Mouse (Mus musculus): Measurements from ENCODE around the gene N4bp1. TPM values are rescaled to one million over a fixed set of nuclear protein-coding genes. Genes with fewer than 3 reads are reported as not detected.

The N4bp1 gene
- polyA plus RNA-seq, 1 experiment from 2014 or later, result 11.9 TPM

GRCm38 (mm10) chr8:86891533-86891932, 6.5 kb upstream of the N4bp1 start:
- Histone ChIP-seq H3K27me3 (ENCODE audit: control insufficient read depth, insufficient read depth, low read length) (no peaks in the 10 kb centered on the region), H3K27ac (ENCODE audit: low read depth, low read length) (no peak overlapping the region), H3K9ac (ENCODE audit: low read depth, low read length) (no peak overlapping the region), H3K4me3 (ENCODE audit: low read depth, low read length) (no peak overlapping the region), H3K4me2 (replicated peaks; ENCODE audit: low read depth, low read length) (no peak overlapping the region), H3K36me3 (ENCODE audit: control insufficient read depth, insufficient read depth, low read length) (no peaks in the 10 kb centered on the region), H3K4me1 (replicated peaks; ENCODE audit: control insufficient read depth, insufficient read depth, low read length) (no peaks in the 10 kb centered on the region), H3K9me3 (ENCODE audit: control insufficient read depth, low read length) (no peaks in the 10 kb centered on the region)
- WGBS, result 83% methylated on average over 1 of the region's 1 CpGs
- ATAC-seq (ENCODE audit: low FRiP score) (no peak), DNase-seq (ENCODE audit: low spot score) (no peak)

- DNase-seq (ENCODE audit: low spot score) (no peak), ATAC-seq (ENCODE audit: low FRiP score) (no peak)
- H3K4me3 ChIP-seq (ENCODE audit: low read depth, low read length), result no peak overlapping the region
- H3K27me3 ChIP-seq (ENCODE audit: control insufficient read depth, insufficient read depth, low read length), result no peaks in the 10 kb centered on the region
- no peak overlapping the region for H3K4me2 ChIP-seq (replicated peaks; ENCODE audit: low read depth, low read length)
- 72% methylated on average over 11 of the region's 11 CpGs for WGBS
- H3K9ac ChIP-seq (ENCODE audit: low read depth, low read length), result no peak overlapping the region
- H3K4me1 ChIP-seq (replicated peaks; ENCODE audit: control insufficient read depth, insufficient read depth, low read length), result no peaks in the 10 kb centered on the region; the same call in 1 of the 2 replicates
- no peaks in the 10 kb centered on the region for H3K36me3 ChIP-seq (ENCODE audit: control insufficient read depth, insufficient read depth, low read length)
- no peaks in the 10 kb centered on the region for H3K9me3 ChIP-seq (ENCODE audit: control insufficient read depth, low read length)
- no peak overlapping the region for H3K27ac ChIP-seq (ENCODE audit: low read depth, low read length)
These were observed 3.2 kb upstream of the N4bp1 start for GRCm38 (mm10) chr8:86888058-86888939.

GRCm38 (mm10) chr8:86884067-86884466, 991 bp downstream of the N4bp1 start:
- H3K36me3 ChIP-seq (ENCODE audit: control insufficient read depth, insufficient read depth, low read length), result no peaks in the 10 kb centered on the region
- peak; percentile 29 for DNase-seq (ENCODE audit: low spot score)
- WGBS, result 3% methylated on average over 16 of the region's 16 CpGs
- H3K9me3 ChIP-seq (ENCODE audit: control insufficient read depth, low read length), result no peaks in the 10 kb centered on the region
- H3K9ac ChIP-seq (ENCODE audit: low read depth, low read length), result peak overlapping the region; percentile 87
- no peak for ATAC-seq (ENCODE audit: low FRiP score)
- peak overlapping the region; percentile 77 for H3K4me2 ChIP-seq (replicated peaks; ENCODE audit: low read depth, low read length)
- no peaks in the 10 kb centered on the region for H3K27me3 ChIP-seq (ENCODE audit: control insufficient read depth, insufficient read depth, low read length)
- H3K27ac ChIP-seq (ENCODE audit: low read depth, low read length), result peak overlapping the region; percentile 85; the same call in 1 of the 2 replicates
- peak overlapping the region; percentile 94 for H3K4me3 ChIP-seq (ENCODE audit: low read depth, low read length)
- H3K4me1 ChIP-seq (replicated peaks; ENCODE audit: control insufficient read depth, insufficient read depth, low read length), result peaks cover 5% of the 10 kb centered on the region; the same call in 1 of the 2 replicates

GRCm38 (mm10) chr8:86882568-86883478, 2.2 kb downstream of the N4bp1 start:
- H3K27ac ChIP-seq (ENCODE audit: low read depth, low read length), result no peak overlapping the region
- no peak overlapping the region for H3K4me2 ChIP-seq (replicated peaks; ENCODE audit: low read depth, low read length)
- no peaks in the 10 kb centered on the region for H3K27me3 ChIP-seq (ENCODE audit: control insufficient read depth, insufficient read depth, low read length)
- 69% methylated on average over 11 of the region's 11 CpGs for WGBS
- H3K4me1 ChIP-seq (replicated peaks; ENCODE audit: control insufficient read depth, insufficient read depth, low read length), result peaks cover 5% of the 10 kb centered on the region; the same call in 1 of the 2 replicates
- H3K36me3 ChIP-seq (ENCODE audit: control insufficient read depth, insufficient read depth, low read length), result no peaks in the 10 kb centered on the region
- H3K9ac ChIP-seq (ENCODE audit: low read depth, low read length), result no peak overlapping the region
- ATAC-seq (ENCODE audit: low FRiP score), result no peak
- no peak for DNase-seq (ENCODE audit: low spot score)
- no peak overlapping the region for H3K4me3 ChIP-seq (ENCODE audit: low read depth, low read length)
- no peaks in the 10 kb centered on the region for H3K9me3 ChIP-seq (ENCODE audit: control insufficient read depth, low read length)

GRCm38 (mm10) chr8:86881951-86882350, 3.1 kb downstream of the N4bp1 start:
- whole genome bisulfite sequencing, result 92% methylated on average over 9 of the region's 9 CpGs
- no peak for ATAC-seq (ENCODE audit: low FRiP score)
- DNase-seq (ENCODE audit: low spot score), result no peak
- Histone ChIP-seq H3K9ac (ENCODE audit: low read depth, low read length) (no peak overlapping the region), H3K4me1 (replicated peaks; ENCODE audit: control insufficient read depth, insufficient read depth, low read length) (peaks cover 5% of the 10 kb centered on the region; the same call in 1 of the 2 replicates), H3K27ac (ENCODE audit: low read depth, low read length) (no peak overlapping the region), H3K4me2 (replicated peaks; ENCODE audit: low read depth, low read length) (no peak overlapping the region), H3K4me3 (ENCODE audit: low read depth, low read length) (no peak overlapping the region), H3K36me3 (ENCODE audit: control insufficient read depth, insufficient read depth, low read length) (no peaks in the 10 kb centered on the region), H3K27me3 (ENCODE audit: control insufficient read depth, insufficient read depth, low read length) (no peaks in the 10 kb centered on the region), H3K9me3 (ENCODE audit: control insufficient read depth, low read length) (no peaks in the 10 kb centered on the region)

DNA sequence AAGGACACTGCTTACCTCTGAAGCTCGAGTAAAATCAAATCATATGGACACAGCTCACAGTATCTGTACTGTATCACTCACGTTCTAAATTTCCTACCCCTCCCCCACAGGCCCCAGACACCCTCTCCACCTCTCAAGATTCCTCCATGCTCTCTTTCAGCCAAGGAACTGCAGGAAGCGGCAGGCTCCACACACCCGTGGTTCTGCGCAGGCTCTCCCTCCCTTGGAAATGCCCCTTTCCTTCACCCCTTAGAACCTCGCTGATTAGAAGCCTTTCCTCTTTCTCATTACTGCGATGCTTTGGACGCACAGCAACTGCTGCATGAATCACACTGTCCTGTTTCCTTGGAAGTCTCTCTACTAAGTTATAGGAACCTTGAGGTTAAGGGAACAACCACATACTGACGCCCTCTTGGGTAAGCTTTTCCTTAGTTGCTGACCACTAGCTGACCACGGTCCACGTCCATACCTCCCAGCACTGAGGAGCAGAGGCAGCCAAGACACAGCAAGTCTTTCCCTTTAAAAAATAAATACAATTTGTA, 3.9 kb downstream of the N4bp1 start:
- no peak for ATAC-seq (ENCODE audit: low FRiP score)
- Histone ChIP-seq H3K4me2 (replicated peaks; ENCODE audit: low read depth, low read length) (no peak overlapping the region), H3K4me1 (replicated peaks; ENCODE audit: control insufficient read depth, insufficient read depth, low read length) (peaks cover 5% of the 10 kb centered on the region; the same call in 1 of the 2 replicates), H3K27ac (ENCODE audit: low read depth, low read length) (no peak overlapping the region), H3K9me3 (ENCODE audit: control insufficient read depth, low read length) (no peaks in the 10 kb centered on the region), H3K9ac (ENCODE audit: low read depth, low read length) (no peak overlapping the region), H3K27me3 (ENCODE audit: control insufficient read depth, insufficient read depth, low read length) (no peaks in the 10 kb centered on the region), H3K4me3 (ENCODE audit: low read depth, low read length) (no peak overlapping the region), H3K36me3 (ENCODE audit: control insufficient read depth, insufficient read depth, low read length) (no peaks in the 10 kb centered on the region)
- no peak for DNase-seq (ENCODE audit: low spot score)
- whole genome bisulfite sequencing, result 84% methylated on average over 11 of the region's 11 CpGs

GRCm38 (mm10) chr8:86876831-86877230, 8.2 kb downstream of the N4bp1 start:
- Histone ChIP-seq H3K27ac (ENCODE audit: low read depth, low read length) (no peak overlapping the region), H3K9me3 (ENCODE audit: control insufficient read depth, low read length) (no peaks in the 10 kb centered on the region)
- WGBS, result 96% methylated on average over 2 of the region's 2 CpGs

GRCm38 (mm10) chr8:86874055-86874454, 11.0 kb downstream of the N4bp1 start:
- 84% methylated on average over 2 of the region's 2 CpGs for WGBS
- DNase-seq (ENCODE audit: low spot score) (no peak), ATAC-seq (ENCODE audit: low FRiP score) (no peak)
- Histone ChIP-seq H3K9me3 (ENCODE audit: control insufficient read depth, low read length) (no peaks in the 10 kb centered on the region), H3K27me3 (ENCODE audit: control insufficient read depth, insufficient read depth, low read length) (no peaks in the 10 kb centered on the region), H3K27ac (ENCODE audit: low read depth, low read length) (no peak overlapping the region), H3K4me3 (ENCODE audit: low read depth, low read length) (no peak overlapping the region), H3K9ac (ENCODE audit: low read depth, low read length) (no peak overlapping the region), H3K4me1 (replicated peaks; ENCODE audit: control insufficient read depth, insufficient read depth, low read length) (no peaks in the 10 kb centered on the region), H3K36me3 (ENCODE audit: control insufficient read depth, insufficient read depth, low read length) (no peaks in the 10 kb centered on the region), H3K4me2 (replicated peaks; ENCODE audit: low read depth, low read length) (no peak overlapping the region)

More at GRCm38 (mm10) chr8:86876831-86877230, 8.2 kb downstream of the N4bp1 start:
- no peaks in the 10 kb centered on the region for H3K27me3 ChIP-seq (ENCODE audit: control insufficient read depth, insufficient read depth, low read length)
- no peaks in the 10 kb centered on the region for H3K4me1 ChIP-seq (replicated peaks; ENCODE audit: control insufficient read depth, insufficient read depth, low read length)
- no peak for DNase-seq (ENCODE audit: low spot score)
- H3K36me3 ChIP-seq (ENCODE audit: control insufficient read depth, insufficient read depth, low read length), result no peaks in the 10 kb centered on the region
- no peak overlapping the region for H3K4me2 ChIP-seq (replicated peaks; ENCODE audit: low read depth, low read length)
- H3K4me3 ChIP-seq (ENCODE audit: low read depth, low read length), result no peak overlapping the region
- H3K9ac ChIP-seq (ENCODE audit: low read depth, low read length), result no peak overlapping the region
- no peak for ATAC-seq (ENCODE audit: low FRiP score)

Measured in hindbrain, embryonic 11.5 days (tissue).